Mouse (Mus musculus): ENCODE results near the gene Nlk. TPM values are rescaled to one million over a fixed set of nuclear protein-coding genes. Genes with fewer than 3 reads are reported as not detected.

The Nlk gene
- polyA plus RNA-seq, 1 experiment, result 13.8 TPM

- H3K4me1 ChIP-seq (ENCODE audit: control insufficient read depth, insufficient read depth, insufficient read length), result peaks cover 8% of the 10 kb centered on the region
- TF ChIP-seq POLR2A (IDR thresholded peaks at IDR 0.05; ENCODE audit: low read depth, low read length), result no peak
- H3K4me3 ChIP-seq (ENCODE audit: extremely low read depth, insufficient read depth, insufficient read length), result no peak overlapping the region
- WGBS, result 78% methylated on average over 3 of the region's 3 CpGs
- H3K27me3 ChIP-seq (ENCODE audit: control insufficient read depth, insufficient read depth, low read length), result no peaks in the 10 kb centered on the region
- no peak overlapping the region for H3K27ac ChIP-seq (ENCODE audit: insufficient read depth, low read length)
- no peaks in the 10 kb centered on the region for H3K36me3 ChIP-seq (ENCODE audit: control insufficient read depth, insufficient read depth, low read length)
- DNase-seq (ENCODE audit: low read depth in 1 of 2, low spot score in 2 of 2), result no peak
Observed at GRCm38 (mm10) chr11:78694249-78694648, 2.9 kb downstream of the Nlk start.

- H3K27ac ChIP-seq (ENCODE audit: insufficient read depth, low read length), result no peak overlapping the region
- TF ChIP-seq CTCF (IDR thresholded peaks at IDR 0.05; ENCODE audit: extremely low read depth, insufficient read depth, insufficient read length, insufficient replicate concordance) (no peak), POLR2A (IDR thresholded peaks at IDR 0.05; ENCODE audit: low read depth, low read length) (no peak)
- H3K4me1 ChIP-seq (ENCODE audit: control insufficient read depth, insufficient read depth, insufficient read length), result peaks cover 8% of the 10 kb centered on the region
- no peak overlapping the region for H3K4me3 ChIP-seq (ENCODE audit: extremely low read depth, insufficient read depth, insufficient read length)
- WGBS, result 93% methylated on average over 8 of the region's 8 CpGs
- no peaks in the 10 kb centered on the region for H3K27me3 ChIP-seq (ENCODE audit: control insufficient read depth, insufficient read depth, low read length)
- no peaks in the 10 kb centered on the region for H3K36me3 ChIP-seq (ENCODE audit: control insufficient read depth, insufficient read depth, low read length)
- DNase-seq (ENCODE audit: low read depth in 1 of 2, low spot score in 2 of 2), result no peak
Observed at GRCm38 (mm10) chr11:78693307-78693706, 3.9 kb downstream of the Nlk start.

- Histone ChIP-seq H3K36me3 (ENCODE audit: control insufficient read depth, insufficient read depth, low read length) (no peaks in the 10 kb centered on the region), H3K27ac (ENCODE audit: insufficient read depth, low read length) (no peak overlapping the region), H3K4me1 (ENCODE audit: control insufficient read depth, insufficient read depth, insufficient read length) (peaks cover 8% of the 10 kb centered on the region), H3K4me3 (ENCODE audit: extremely low read depth, insufficient read depth, insufficient read length) (no peak overlapping the region; the same call in 1 of the 2 replicates), H3K27me3 (ENCODE audit: control insufficient read depth, insufficient read depth, low read length) (no peaks in the 10 kb centered on the region)
- DNase-seq (ENCODE audit: low read depth in 1 of 2, low spot score in 2 of 2), result no peak
- 63% methylated on average over 2 of the region's 2 CpGs for WGBS
- TF ChIP-seq POLR2A (IDR thresholded peaks at IDR 0.05; ENCODE audit: low read depth, low read length), result no peak
- no peak for TF ChIP-seq CTCF (IDR thresholded peaks at IDR 0.05; ENCODE audit: extremely low read depth, insufficient read depth, insufficient read length, insufficient replicate concordance)
Observed at GRCm38 (mm10) chr11:78691201-78691600, 6.0 kb downstream of the Nlk start.

- Histone ChIP-seq H3K36me3 (ENCODE audit: control insufficient read depth, insufficient read depth, low read length) (no peaks in the 10 kb centered on the region), H3K4me3 (ENCODE audit: extremely low read depth, insufficient read depth, insufficient read length) (no peak overlapping the region; the same call in 1 of the 2 replicates), H3K4me1 (ENCODE audit: control insufficient read depth, insufficient read depth, insufficient read length) (peaks cover 2% of the 10 kb centered on the region; the same call in 1 of the 2 replicates), H3K27me3 (ENCODE audit: control insufficient read depth, insufficient read depth, low read length) (no peaks in the 10 kb centered on the region), H3K27ac (ENCODE audit: insufficient read depth, low read length) (no peak overlapping the region)
- TF ChIP-seq CTCF (IDR thresholded peaks at IDR 0.05; ENCODE audit: extremely low read depth, insufficient read depth, insufficient read length, insufficient replicate concordance), result no peak
- no peak for TF ChIP-seq POLR2A (IDR thresholded peaks at IDR 0.05; ENCODE audit: low read depth, low read length)
- no peak for DNase-seq (ENCODE audit: low read depth in 1 of 2, low spot score in 2 of 2)
- WGBS, result 84% methylated on average over 3 of the region's 3 CpGs
Observed at GRCm38 (mm10) chr11:78690547-78690946, 6.6 kb downstream of the Nlk start.

- H3K4me3 ChIP-seq (ENCODE audit: extremely low read depth, insufficient read depth, insufficient read length), result no peak overlapping the region
- 0 out of 2 replicates have a peak, but pooled peaks cover 4% of the 10 kb centered on the region for H3K4me1 ChIP-seq (ENCODE audit: control insufficient read depth, insufficient read depth, insufficient read length)
- 80% methylated on average over 3 of the region's 3 CpGs for WGBS
Observed at GRCm38 (mm10) chr11:78681058-78681457, 16.1 kb downstream of the Nlk start.

GRCm38 (mm10) chr11:78678761-78679160, 18.4 kb downstream of the Nlk start:
- no peak overlapping the region for H3K4me3 ChIP-seq (ENCODE audit: extremely low read depth, insufficient read depth, insufficient read length)
- no peaks in the 10 kb centered on the region for H3K27me3 ChIP-seq (ENCODE audit: control insufficient read depth, insufficient read depth, low read length)
- peak in 1 of 2 experiments; percentile 11 for DNase-seq (ENCODE audit: low read depth in 1 of 2, low spot score in 2 of 2)
- 60% methylated on average over 2 of the region's 2 CpGs for WGBS
- TF ChIP-seq POLR2A (IDR thresholded peaks at IDR 0.05; ENCODE audit: low read depth, low read length), result no peak
- TF ChIP-seq CTCF (IDR thresholded peaks at IDR 0.05; ENCODE audit: extremely low read depth, insufficient read depth, insufficient read length, insufficient replicate concordance), result no peak
- H3K4me1 ChIP-seq (ENCODE audit: control insufficient read depth, insufficient read depth, insufficient read length), result 0 out of 2 replicates have a peak, but pooled peaks cover 4% of the 10 kb centered on the region
- peak overlapping the region; percentile 1; the same call in 1 of the 2 replicates for H3K27ac ChIP-seq (ENCODE audit: insufficient read depth, low read length)
- H3K36me3 ChIP-seq (ENCODE audit: control insufficient read depth, insufficient read depth, low read length), result no peaks in the 10 kb centered on the region; the same call in 1 of the 2 replicates

More at GRCm38 (mm10) chr11:78681058-78681457, 16.1 kb downstream of the Nlk start:
- no peak for DNase-seq (ENCODE audit: low read depth in 1 of 2, low spot score in 2 of 2)
- Histone ChIP-seq H3K27ac (ENCODE audit: insufficient read depth, low read length) (no peak overlapping the region), H3K36me3 (ENCODE audit: control insufficient read depth, insufficient read depth, low read length) (no peaks in the 10 kb centered on the region; the same call in 1 of the 2 replicates), H3K27me3 (ENCODE audit: control insufficient read depth, insufficient read depth, low read length) (no peaks in the 10 kb centered on the region)
- TF ChIP-seq CTCF (IDR thresholded peaks at IDR 0.05; ENCODE audit: extremely low read depth, insufficient read depth, insufficient read length, insufficient replicate concordance) (no peak), POLR2A (IDR thresholded peaks at IDR 0.05; ENCODE audit: low read depth, low read length) (no peak)

- Histone ChIP-seq H3K4me1 (ENCODE audit: control insufficient read depth, insufficient read depth, insufficient read length) (peaks cover 2% of the 10 kb centered on the region; the same call in 1 of the 2 replicates), H3K27ac (ENCODE audit: insufficient read depth, low read length) (no peak overlapping the region), H3K4me3 (ENCODE audit: extremely low read depth, insufficient read depth, insufficient read length) (no peak overlapping the region), H3K36me3 (ENCODE audit: control insufficient read depth, insufficient read depth, low read length) (no peaks in the 10 kb centered on the region), H3K27me3 (ENCODE audit: control insufficient read depth, insufficient read depth, low read length) (no peaks in the 10 kb centered on the region)
- TF ChIP-seq POLR2A (IDR thresholded peaks at IDR 0.05; ENCODE audit: low read depth, low read length) (no peak), CTCF (IDR thresholded peaks at IDR 0.05; ENCODE audit: extremely low read depth, insufficient read depth, insufficient read length, insufficient replicate concordance) (no peak)
- 91% methylated on average over 3 of the region's 3 CpGs for WGBS
- no peak for DNase-seq (ENCODE audit: low read depth in 1 of 2, low spot score in 2 of 2)
Observed at GRCm38 (mm10) chr11:78668647-78669046, 28.5 kb downstream of the Nlk start.

Measured in spleen, adult 2 months (tissue).